Mouse (Mus musculus) layer of hippocampus, postnatal 10 days (tissue): ENCODE results near the gene Olfr985. TPM values are rescaled to one million over a fixed set of nuclear protein-coding genes. Genes with fewer than 3 reads are reported as not detected.

Experiments
- DNase-seq, 2 experiments: peaks; one replicate each; pipeline ENCODE4 v3.0.0; 2021; ENCODE audit warnings: low spot score in 2 of 2
- long read RNA-seq: library from polyadenylated mRNA; stranded (forward); transcript quantifications from one replicate; pipeline ENCODE4 v2.0.0, GENCODE M21; 2023
- total RNA-seq, 2 experiments: library from RNA; stranded (reverse); gene quantifications; 2 replicates each; pipeline ENCODE4 v1.2.3; 2021

The Olfr985 gene
- total RNA-seq = not detected
- long read RNA-seq = 0 reads

DNA sequence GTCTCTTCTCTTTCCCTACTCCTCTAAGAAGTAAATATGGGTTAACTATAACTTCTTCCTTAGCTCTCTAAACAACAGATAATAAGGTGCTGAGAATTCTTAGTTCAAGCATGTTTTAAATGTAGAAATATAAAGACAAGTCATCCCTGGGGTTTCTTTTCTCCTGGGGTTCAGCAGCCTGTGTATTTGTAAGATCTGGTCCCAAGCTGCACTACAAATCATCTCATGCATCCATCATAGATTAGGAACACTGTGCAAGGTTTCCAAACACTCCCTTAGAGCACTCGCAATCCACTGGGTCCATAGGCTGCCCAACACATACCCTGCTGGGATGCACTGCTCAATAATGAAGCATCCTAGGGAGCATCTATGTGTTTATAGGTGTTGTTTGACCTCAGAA lies at the start of gene Olfr985:
Gene Olfr985, minus strand, starts transcription at position 101 of the 400 bp plus-strand sequence.
- DNase-seq = no peak

DNA sequence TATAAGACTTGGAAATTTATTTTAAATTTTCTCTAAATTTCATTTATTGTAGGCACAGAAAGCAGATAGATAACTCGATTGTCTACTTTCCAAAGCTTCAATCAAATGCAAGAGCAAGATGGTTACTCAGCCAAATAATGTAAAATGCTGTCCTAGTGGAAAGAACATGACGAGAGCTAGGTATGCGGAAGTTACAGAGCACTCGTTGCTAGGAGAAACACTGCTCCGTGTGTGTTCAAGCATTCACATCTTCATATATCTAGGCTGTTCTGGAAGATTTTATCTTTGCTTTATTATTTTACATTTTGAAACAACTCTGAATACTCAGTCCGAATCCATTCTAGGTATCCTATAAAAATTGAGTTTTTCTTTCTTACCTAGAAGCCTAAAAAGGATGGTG lies 47.0 kb upstream of the Olfr985 start:
- no peak for DNase-seq

DNA sequence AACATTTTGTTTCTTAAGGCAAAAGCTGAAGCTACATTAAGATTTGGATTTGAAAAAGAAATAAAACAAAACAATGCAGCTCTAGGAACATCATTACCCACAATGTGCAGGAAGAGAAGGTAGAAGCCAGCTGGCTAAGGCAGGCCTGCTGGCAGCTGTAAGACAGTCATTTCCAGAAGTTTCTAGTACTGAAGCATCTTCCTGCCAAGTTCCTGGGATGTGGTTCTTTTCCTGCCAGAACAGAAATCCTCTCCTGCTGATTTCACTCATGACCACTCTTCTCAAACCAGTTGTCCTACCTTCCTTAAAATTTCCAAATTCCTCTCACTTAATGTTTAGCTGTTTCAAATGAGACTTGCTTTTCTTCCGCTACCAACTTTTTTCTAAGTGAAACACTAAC lies 36.5 kb upstream of the Olfr985 start:
- no peak for DNase-seq

DNA sequence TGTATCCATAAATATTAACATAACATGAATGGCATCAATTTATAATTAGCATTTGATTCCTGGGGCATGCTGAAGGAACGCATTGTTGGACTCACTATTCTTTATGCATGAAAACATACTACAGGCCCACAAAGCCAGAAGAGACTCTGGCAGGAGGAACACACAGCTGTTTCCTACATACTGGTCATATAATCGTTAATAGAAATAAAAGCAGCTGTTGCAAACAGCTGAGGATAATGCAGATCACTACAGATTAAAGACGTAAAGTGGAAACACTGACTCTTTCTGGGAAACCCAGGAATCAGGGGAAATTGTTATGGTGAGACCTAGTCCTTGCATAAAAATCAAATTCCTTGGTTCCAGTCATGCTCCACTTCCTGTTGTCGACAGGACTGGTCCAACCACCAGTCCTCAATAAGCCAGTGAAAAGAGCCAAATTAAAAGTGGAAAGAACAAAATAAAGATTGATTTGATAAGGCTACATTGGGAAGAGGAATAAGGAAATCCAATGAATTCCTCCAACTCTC lies 25.2 kb upstream of the Olfr985 start:
- DNase-seq = no peak

DNA sequence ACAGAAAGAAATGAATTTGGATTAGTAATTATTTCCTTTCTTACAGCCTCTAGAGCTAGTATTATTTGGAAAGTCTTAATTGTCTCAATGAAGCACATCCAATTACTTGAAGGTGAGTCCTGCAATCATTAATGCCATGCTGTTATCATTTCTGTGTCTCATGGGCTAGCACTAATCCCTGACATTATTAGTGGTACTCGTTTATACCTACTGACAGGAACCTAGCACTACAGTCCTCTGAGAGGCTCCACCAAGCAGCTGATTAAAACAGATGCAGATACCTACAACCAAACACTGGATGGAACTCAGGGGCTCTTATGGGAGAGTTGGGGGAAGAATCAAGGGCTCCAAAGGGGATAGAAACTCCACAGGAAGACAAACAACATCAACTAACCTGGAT lies 11.6 kb upstream of the Olfr985 start:
- DNase-seq = no peak

DNA sequence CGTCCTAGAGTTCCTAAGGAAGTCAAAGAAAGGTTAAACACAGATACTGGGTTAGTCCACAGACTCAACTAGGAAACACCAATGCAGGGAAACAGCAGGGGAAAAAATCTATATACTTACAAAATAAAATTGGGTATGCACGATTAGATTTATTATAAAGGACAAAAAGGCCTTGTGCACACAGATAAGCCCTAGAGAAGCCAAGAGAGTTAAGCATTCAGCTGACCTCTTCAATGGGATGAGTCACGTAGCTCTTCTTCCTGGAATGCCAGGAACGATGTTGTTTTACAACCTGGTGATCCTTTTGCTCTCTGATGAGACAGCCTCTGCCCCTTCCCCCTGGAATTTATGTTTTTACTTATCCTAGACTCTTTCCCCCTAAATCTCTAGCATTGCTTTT lies 9.5 kb upstream of the Olfr985 start:
- DNase-seq = no peak

DNA sequence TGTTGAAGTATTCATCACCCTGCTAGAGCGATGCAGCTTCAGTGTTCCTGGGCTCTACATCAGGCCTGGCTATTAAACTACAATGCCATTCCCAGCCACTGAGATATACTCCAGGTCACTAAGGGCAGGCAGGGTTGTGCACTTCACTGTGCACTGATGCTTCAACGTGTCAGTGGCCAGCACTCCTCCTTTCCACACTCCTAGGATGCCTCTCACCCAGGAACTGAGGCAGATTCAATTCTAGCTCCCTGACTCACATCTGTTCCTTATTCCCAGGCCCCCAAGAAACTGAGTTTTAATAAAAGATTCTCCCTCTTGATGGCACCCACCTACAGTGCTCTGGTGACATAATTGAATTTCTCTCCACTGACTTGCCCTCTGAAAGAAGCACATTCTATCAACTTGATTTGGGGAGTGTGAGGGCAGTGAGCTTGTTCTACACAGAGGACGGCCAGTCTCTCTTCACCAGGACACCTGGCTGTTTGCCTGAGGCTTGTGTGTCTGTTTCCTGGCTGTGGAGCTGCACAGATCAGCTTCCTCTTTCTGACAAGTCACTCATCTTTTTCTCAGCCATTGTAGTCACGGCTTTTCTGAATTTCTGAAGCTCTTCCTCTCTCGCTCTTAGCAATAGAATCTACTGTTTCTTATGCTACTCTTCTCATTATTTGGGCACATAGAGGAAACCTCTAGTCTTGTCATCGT lies 7.2 kb upstream of the Olfr985 start:
- DNase-seq = no peak

DNA sequence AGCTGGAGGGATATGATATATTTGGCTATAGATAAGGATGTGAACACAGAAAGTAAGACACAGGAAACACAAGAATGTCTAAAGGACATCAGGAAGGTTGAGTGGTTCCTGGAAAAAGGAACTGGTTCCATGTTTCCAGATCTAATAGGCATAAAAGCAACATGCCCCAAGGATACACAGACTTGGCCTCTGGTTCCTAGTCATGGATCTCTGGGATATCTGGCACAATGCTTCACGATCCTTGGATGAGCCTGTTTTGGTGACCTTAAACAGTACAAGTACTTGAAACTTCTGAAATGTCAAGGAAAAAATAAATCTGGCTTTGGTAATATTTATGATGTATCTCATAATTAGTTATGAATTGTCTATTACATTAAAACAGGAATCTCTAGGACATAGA lies 572 bp upstream of the Olfr985 start:
- no peak for DNase-seq

DNA sequence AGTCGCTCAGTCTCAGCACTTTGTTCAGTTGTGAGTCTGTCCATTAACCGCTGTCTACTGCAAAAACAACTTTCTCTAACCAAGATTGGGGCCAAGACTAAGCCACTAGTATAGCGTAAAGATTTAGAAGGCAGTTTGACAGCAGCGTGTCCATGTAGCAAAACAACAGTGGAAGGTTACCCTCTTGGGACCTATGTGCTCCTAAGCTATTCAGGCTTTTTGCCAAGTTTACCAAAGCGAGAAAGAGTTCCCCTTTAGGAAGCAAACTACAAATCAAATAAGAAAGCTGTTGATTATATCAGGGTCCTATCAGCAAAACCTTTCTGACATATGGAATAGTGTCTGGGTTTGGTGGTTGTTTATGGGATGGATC lies 12.7 kb downstream of the Olfr985 start:
- DNase-seq = no peak

DNA sequence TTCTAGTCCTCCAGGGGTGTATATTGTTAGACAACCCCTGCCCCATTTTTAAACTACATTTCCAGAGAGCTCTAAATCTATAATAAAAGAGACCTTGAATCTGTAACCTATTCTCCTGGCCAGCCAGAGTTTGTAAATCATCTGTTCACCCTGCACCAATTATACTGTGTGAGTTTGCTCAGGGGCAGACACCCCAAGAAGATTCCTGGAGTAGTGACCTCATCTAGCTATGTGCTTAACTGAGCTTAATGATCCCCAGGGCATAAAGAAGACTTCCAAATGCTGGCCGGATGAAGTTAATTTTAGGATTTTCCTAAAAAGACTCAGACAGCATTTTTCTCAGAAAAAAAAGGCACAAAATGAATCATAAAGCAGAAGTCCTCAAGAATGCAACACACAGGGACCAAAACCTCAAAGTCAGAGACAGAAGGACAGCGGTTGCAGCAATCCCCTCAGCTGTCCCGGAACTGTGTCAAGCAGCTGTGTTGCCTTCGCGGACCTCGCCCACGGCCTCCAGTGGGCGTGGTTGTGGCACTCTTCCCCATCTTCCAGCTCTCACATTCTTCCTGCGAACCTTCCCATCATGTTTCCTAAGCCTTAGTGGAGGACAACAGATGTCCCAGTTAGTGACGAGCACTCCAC lies 13.2 kb downstream of the Olfr985 start:
- no peak for DNase-seq

DNA sequence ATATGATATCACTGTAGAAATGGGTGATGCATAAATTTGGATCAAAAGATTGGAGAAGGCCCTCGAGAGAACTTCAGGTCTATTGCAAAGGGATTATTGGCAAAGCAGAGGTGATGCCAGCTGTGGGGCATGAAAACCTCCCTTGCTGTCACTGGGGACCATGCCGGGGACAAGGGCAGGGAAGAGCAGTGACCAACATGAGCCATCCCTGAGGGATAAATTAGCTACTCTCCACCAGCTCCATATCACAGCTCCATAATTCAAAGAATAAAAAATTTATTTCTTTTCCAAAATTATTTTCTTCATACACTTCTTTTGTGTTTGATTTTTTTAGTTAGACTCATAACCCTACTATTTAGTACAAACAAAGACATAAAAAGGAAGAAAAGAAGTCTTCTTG lies 15.9 kb downstream of the Olfr985 start, which contains the start of gene Olfr984:
Gene Olfr984, minus strand, starts transcription at position 101 of the 400 bp plus-strand sequence.
- no peak for DNase-seq

DNA sequence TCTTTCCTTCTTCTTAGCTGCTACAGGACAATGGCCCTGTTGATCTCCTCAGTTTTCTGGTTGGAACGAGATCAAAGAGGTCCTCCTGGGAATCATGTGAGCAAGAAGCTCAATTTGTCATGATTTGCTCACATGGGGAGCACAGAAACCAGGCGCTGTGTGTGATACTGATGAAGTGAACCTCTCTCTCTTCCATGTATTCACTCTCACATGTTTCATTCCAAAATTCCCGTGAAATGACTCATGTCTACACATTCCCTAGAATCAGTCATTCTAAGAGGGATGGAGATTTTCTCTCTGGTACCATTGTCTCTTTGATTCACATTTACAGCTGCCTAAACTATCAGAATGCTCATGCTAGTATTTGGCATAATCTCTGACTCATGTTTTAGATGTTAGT lies 35.2 kb downstream of the Olfr985 start:
- no peak for DNase-seq

DNA sequence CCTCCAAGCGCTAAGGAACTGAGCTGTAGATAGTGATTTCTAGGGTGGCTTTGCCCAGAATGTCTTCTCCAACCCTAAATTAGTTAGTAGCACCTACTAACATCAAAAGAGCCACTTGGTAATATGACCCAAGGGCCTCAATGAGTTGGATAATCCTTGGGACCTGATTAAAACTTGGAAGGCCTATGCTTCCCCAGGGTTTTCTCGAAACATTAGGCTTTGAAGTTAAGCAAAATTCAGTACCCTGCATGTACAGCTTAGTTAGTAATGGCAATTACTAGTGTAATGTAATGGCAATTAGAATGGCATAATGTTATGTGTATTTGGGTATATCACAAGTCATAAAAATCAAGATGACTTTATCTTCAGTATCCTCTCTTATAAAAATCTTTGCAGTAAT lies 36.5 kb downstream of the Olfr985 start, which contains the start of gene Olfr983:
Gene Olfr983, minus strand, starts transcription at position 101 of the 400 bp plus-strand sequence.
- no peak for DNase-seq

Other genes starting within 250 kb of the Olfr985 start
- gene Olfr229, start 222.8 kb downstream of the Olfr985 start, total RNA-seq = not detected
- gene Olfr974, start 192.7 kb downstream of the Olfr985 start, total RNA-seq = not detected
- not detected for gene Olfr975, start 178.1 kb downstream of the Olfr985 start, total RNA-seq
- gene Olfr976, start 169.1 kb downstream of the Olfr985 start, total RNA-seq = not detected
- gene Olfr978, start 138.1 kb downstream of the Olfr985 start, total RNA-seq = not detected
- not detected for gene Olfr979, start 126.7 kb downstream of the Olfr985 start, total RNA-seq
- gene Olfr980, start 120.6 kb downstream of the Olfr985 start, total RNA-seq = not detected
- gene Olfr981, start 108.7 kb downstream of the Olfr985 start, total RNA-seq = not detected
- gene Olfr982, start 56.4 kb downstream of the Olfr985 start, total RNA-seq = not detected
- gene Olfr983, start 36.6 kb downstream of the Olfr985 start, total RNA-seq = not detected
- under 1 TPM in 1 of 2 experiments, not detected in 1; 0.07 TPM for gene Olfr984, start 16.0 kb downstream of the Olfr985 start, total RNA-seq
- not detected for gene Tmem225, start 17.9 kb upstream of the Olfr985 start, total RNA-seq
- not detected for gene Olfr986, start 50.7 kb upstream of the Olfr985 start, total RNA-seq
- gene Zfp202, start 62.1 kb upstream of the Olfr985 start, total RNA-seq = 1 to 10 TPM; 4.9 to 5.2 TPM
- gene Scn3b, start 139.0 kb upstream of the Olfr985 start, total RNA-seq = 100 to 1,000 TPM; 205 to 209 TPM